Mouse (Mus musculus): ENCODE data around the gene Rtl5. TPM values are rescaled to one million over a fixed set of nuclear protein-coding genes. Genes with fewer than 3 reads are reported as not detected.

Rtl5 gene
- polyA plus RNA-seq, 1 experiment, result 0.15 TPM

DNA sequence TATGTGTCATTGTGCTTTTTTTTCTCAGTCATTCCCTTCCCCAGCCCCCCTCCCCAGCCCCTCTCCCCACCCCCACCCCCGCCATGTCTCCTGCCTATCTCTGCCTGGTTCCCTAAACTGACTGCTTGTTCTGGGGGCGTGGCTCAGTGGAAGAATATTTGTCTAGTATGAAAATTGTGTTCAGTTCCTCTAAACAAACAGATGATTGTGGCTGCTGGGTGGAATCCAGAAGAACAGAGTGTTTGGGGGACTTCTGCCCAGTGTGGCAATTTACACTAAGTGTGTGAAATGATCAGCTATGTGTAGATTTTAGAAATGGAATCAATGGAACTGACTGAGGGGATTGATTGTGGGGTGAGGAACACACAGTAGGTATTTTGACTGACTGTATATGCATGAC lies 37.5 kb downstream of the Rtl5 start:
- TF ChIP-seq FOSL1 (IDR thresholded peaks at IDR 0.05; ENCODE audit: insufficient read depth, low read length, poor library complexity, severe bottlenecking) (no peak), USF1 (IDR thresholded peaks at IDR 0.05; ENCODE audit: low read depth) (no peak), CEBPB (IDR thresholded peaks at IDR 0.05; ENCODE audit: low read depth) (no peak)
- Histone ChIP-seq H3K79me2 (ENCODE audit: control insufficient read depth, insufficient read depth) (no peaks in the 10 kb centered on the region), H3K79me3 (ENCODE audit: low read depth) (no peaks in the 10 kb centered on the region), H3K36me3 (ENCODE audit: control insufficient read depth, insufficient read depth) (no peaks in the 10 kb centered on the region), H3K4me3 (ENCODE audit: insufficient read depth, poor library complexity, severe bottlenecking) (no peak overlapping the region), H3ac (ENCODE audit: control insufficient read depth, insufficient read length, low read depth) (no peak overlapping the region), H3K27me3 (ENCODE audit: control insufficient read depth, insufficient read depth, insufficient read length) (no peaks in the 10 kb centered on the region)

DNA sequence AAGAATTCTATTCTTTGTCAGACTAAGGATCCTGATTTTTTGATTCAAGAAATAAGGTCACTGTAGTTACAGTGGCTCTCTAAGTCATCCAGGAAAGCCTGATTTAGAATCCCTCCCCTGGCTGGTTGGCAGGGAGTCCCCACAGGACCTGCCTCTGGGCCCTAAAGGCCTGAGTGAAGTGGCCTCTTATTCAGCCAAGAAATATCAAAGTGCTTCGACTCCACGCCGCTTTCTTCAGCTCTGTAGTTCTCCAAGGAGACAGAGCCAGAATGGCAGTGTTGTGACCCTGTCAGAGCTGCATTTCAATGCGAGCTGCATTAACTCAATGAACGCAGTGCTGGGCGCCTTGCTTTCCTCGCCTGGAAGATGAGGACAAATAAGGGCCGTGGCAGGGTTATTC lies 38.7 kb downstream of the Rtl5 start:
- Histone ChIP-seq H3K79me3 (ENCODE audit: low read depth) (no peaks in the 10 kb centered on the region), H3ac (ENCODE audit: control insufficient read depth, insufficient read length, low read depth) (no peak overlapping the region), H3K36me3 (ENCODE audit: control insufficient read depth, insufficient read depth) (no peaks in the 10 kb centered on the region), H3K4me3 (ENCODE audit: insufficient read depth, poor library complexity, severe bottlenecking) (no peak overlapping the region), H3K27me3 (ENCODE audit: control insufficient read depth, insufficient read depth, insufficient read length) (no peaks in the 10 kb centered on the region), H3K79me2 (ENCODE audit: control insufficient read depth, insufficient read depth) (no peaks in the 10 kb centered on the region)
- TF ChIP-seq CTCF (IDR thresholded peaks at IDR 0.05; ENCODE audit: control insufficient read depth, insufficient read depth, insufficient read length), result no peak
- TF ChIP-seq MYOD1 (IDR thresholded peaks at IDR 0.05; ENCODE audit: control insufficient read depth, insufficient read length, low read depth), result no peak
- TF ChIP-seq MYOG (IDR thresholded peaks at IDR 0.05; ENCODE audit: control insufficient read depth, extremely low read depth, insufficient read length), result no peak
- TF ChIP-seq FOSL1 (IDR thresholded peaks at IDR 0.05; ENCODE audit: insufficient read depth, low read length, poor library complexity, severe bottlenecking), result no peak
- no peak for TF ChIP-seq MAX (IDR thresholded peaks at IDR 0.05)
- no peak for TF ChIP-seq CEBPB (IDR thresholded peaks at IDR 0.05; ENCODE audit: low read depth)

DNA sequence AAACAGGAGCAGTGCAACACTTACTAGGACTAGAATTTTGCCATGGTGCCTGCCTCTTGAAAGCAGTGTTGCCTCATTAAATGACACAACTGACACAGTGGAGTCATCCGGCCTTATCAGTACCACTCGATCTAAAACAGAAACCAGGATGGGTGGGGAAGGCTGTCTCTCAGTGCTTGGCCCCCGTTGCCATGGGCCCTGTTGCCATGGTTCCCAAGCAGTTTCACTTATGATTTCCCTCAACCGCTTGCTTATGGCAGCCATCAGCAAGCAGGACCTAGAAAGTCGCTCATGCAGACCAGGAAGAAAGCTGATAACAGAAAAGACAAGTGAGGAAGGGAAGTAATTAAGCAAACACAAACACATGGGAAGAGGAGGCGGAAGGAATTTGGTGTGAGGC lies 39.3 kb downstream of the Rtl5 start:
- no peaks in the 10 kb centered on the region for H3K27me3 ChIP-seq (ENCODE audit: control insufficient read depth, insufficient read depth, insufficient read length)
- H3K4me3 ChIP-seq (ENCODE audit: insufficient read depth, poor library complexity, severe bottlenecking), result no peak overlapping the region
- TF ChIP-seq MAX (IDR thresholded peaks at IDR 0.05), result no peak
- TF ChIP-seq MYOG (IDR thresholded peaks at IDR 0.05; ENCODE audit: control insufficient read depth, extremely low read depth, insufficient read length), result no peak
- TF ChIP-seq CTCF (IDR thresholded peaks at IDR 0.05; ENCODE audit: control insufficient read depth, insufficient read depth, insufficient read length), result no peak
- no peak for TF ChIP-seq USF1 (IDR thresholded peaks at IDR 0.05; ENCODE audit: low read depth)
- no peak for TF ChIP-seq CEBPB (IDR thresholded peaks at IDR 0.05; ENCODE audit: low read depth)
- TF ChIP-seq MYOD1 (IDR thresholded peaks at IDR 0.05; ENCODE audit: control insufficient read depth, insufficient read length, low read depth), result no peak
- no peak for TF ChIP-seq FOSL1 (IDR thresholded peaks at IDR 0.05; ENCODE audit: insufficient read depth, low read length, poor library complexity, severe bottlenecking)
- H3K36me3 ChIP-seq (ENCODE audit: control insufficient read depth, insufficient read depth), result no peaks in the 10 kb centered on the region
- no peak overlapping the region for H3ac ChIP-seq (ENCODE audit: control insufficient read depth, insufficient read length, low read depth)
- no peaks in the 10 kb centered on the region for H3K79me3 ChIP-seq (ENCODE audit: low read depth)
- H3K79me2 ChIP-seq (ENCODE audit: control insufficient read depth, insufficient read depth), result no peaks in the 10 kb centered on the region

DNA sequence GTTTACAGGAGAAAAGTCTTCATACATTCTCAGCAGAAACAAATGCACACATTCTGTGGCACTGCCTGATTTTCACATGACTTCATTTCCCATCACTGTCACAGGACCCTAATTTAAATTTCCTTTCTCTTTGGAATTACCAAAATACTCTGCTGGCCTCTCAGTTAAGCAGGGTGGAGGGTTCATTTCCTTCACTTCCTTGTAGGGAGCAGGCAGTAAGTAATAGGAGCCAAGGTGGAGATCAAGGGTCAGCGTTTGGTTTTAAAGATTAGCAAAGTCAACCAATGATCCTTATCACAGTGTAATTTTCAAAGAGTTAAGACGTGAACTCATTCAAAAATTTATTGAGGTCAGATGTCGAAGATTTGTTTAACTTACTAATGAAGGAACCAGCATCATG lies 46.1 kb downstream of the Rtl5 start:
- no peak for TF ChIP-seq CEBPB (IDR thresholded peaks at IDR 0.05; ENCODE audit: low read depth)
- no peak for TF ChIP-seq MYOG (IDR thresholded peaks at IDR 0.05; ENCODE audit: control insufficient read depth, extremely low read depth, insufficient read length)
- no peaks in the 10 kb centered on the region for H3K27me3 ChIP-seq (ENCODE audit: control insufficient read depth, insufficient read depth, insufficient read length)
- H3K79me2 ChIP-seq (ENCODE audit: control insufficient read depth, insufficient read depth), result no peaks in the 10 kb centered on the region

DNA sequence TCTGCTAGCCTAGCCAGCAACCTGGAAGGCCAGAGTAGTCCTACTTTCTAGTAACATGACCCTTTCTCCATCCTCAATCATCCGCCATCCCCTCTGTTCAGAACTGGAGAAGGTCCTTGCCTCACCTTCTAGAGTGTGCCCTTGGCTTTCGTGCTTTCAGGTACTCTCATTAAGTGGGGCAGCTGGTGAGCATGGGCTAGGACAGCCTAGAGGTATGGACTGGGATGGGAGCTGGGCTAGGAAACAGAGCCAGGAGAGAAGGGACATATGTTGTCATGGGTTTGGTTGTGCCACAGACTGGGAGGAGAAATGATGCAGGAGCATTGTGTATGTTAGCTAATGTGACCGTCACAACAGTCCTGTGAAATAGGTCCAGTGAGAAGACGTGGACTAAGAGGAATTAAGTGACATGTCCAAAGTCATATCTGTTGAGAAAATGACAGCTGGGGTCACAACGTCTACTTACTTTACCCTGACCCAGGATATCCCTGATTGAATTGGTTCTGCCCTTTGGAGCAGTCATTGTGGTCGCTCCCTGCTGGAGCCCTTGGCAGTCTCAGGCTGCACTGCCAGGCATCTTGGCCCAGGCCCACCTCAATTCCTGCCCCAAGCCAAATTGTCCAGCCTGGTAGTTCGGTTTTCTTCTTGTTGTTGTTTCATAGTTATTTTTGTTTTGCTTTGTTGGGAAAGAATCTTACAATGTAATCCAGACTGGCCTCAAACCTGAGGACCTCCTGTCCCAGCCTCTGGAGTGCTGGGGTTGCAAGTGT lies 51.4 kb downstream of the Rtl5 start:
- H3K4me3 ChIP-seq (ENCODE audit: insufficient read depth, poor library complexity, severe bottlenecking), result no peak overlapping the region
- H3K79me3 ChIP-seq (ENCODE audit: low read depth), result no peaks in the 10 kb centered on the region
- H3ac ChIP-seq (ENCODE audit: control insufficient read depth, insufficient read length, low read depth), result no peak overlapping the region
- no peaks in the 10 kb centered on the region for H3K27me3 ChIP-seq (ENCODE audit: control insufficient read depth, insufficient read depth, insufficient read length)
- H3K36me3 ChIP-seq (ENCODE audit: control insufficient read depth, insufficient read depth), result no peaks in the 10 kb centered on the region
- no peak for TF ChIP-seq CEBPB (IDR thresholded peaks at IDR 0.05; ENCODE audit: low read depth)
- TF ChIP-seq MYOG (IDR thresholded peaks at IDR 0.05; ENCODE audit: control insufficient read depth, extremely low read depth, insufficient read length), result no peak
- no peak for TF ChIP-seq FOSL1 (IDR thresholded peaks at IDR 0.05; ENCODE audit: insufficient read depth, low read length, poor library complexity, severe bottlenecking)
- no peak for TF ChIP-seq MYOD1 (IDR thresholded peaks at IDR 0.05; ENCODE audit: control insufficient read depth, insufficient read length, low read depth)
- no peak for TF ChIP-seq USF1 (IDR thresholded peaks at IDR 0.05; ENCODE audit: low read depth)
- TF ChIP-seq CTCF (IDR thresholded peaks at IDR 0.05; ENCODE audit: control insufficient read depth, insufficient read depth, insufficient read length), result no peak
- no peaks in the 10 kb centered on the region for H3K79me2 ChIP-seq (ENCODE audit: control insufficient read depth, insufficient read depth)

More for the DNA sequence above, 46.1 kb downstream of the Rtl5 start:
- no peaks in the 10 kb centered on the region for H3K79me3 ChIP-seq (ENCODE audit: low read depth)
- H3K4me3 ChIP-seq (ENCODE audit: insufficient read depth, poor library complexity, severe bottlenecking), result no peak overlapping the region
- H3ac ChIP-seq (ENCODE audit: control insufficient read depth, insufficient read length, low read depth), result no peak overlapping the region
- no peaks in the 10 kb centered on the region for H3K36me3 ChIP-seq (ENCODE audit: control insufficient read depth, insufficient read depth)

DNA sequence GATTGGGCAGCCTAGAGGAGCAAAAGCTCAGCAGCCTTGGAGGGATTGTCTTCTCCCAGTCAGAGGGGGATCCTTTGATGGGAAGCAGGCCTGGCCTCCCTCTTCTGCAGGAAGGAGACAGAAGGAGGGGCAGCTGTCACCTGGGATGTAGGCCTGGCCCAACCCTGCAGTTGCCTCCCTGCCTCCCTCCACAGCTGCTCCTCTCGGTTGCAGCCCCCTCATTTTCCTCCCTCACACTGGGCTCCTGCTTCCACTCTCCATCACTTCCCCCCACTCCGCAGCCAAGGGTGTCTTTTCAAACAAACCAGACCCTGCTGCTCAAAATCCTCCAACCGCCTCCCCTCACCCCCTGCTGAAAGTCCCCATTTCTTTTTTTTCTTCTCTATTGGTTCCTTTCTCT lies 52.2 kb downstream of the Rtl5 start:
- H3K27me3 ChIP-seq (ENCODE audit: control insufficient read depth, insufficient read depth, insufficient read length), result no peaks in the 10 kb centered on the region
- H3K36me3 ChIP-seq (ENCODE audit: control insufficient read depth, insufficient read depth), result no peaks in the 10 kb centered on the region
- no peaks in the 10 kb centered on the region for H3K79me2 ChIP-seq (ENCODE audit: control insufficient read depth, insufficient read depth)
- H3ac ChIP-seq (ENCODE audit: control insufficient read depth, insufficient read length, low read depth), result no peak overlapping the region
- H3K4me3 ChIP-seq (ENCODE audit: insufficient read depth, poor library complexity, severe bottlenecking), result no peak overlapping the region
- TF ChIP-seq CTCF (IDR thresholded peaks at IDR 0.05; ENCODE audit: control insufficient read depth, insufficient read depth, insufficient read length) (no peak), MYOD1 (IDR thresholded peaks at IDR 0.05; ENCODE audit: control insufficient read depth, insufficient read length, low read depth) (no peak), CEBPB (IDR thresholded peaks at IDR 0.05; ENCODE audit: low read depth) (no peak), FOSL1 (IDR thresholded peaks at IDR 0.05; ENCODE audit: insufficient read depth, low read length, poor library complexity, severe bottlenecking) (no peak), USF1 (IDR thresholded peaks at IDR 0.05; ENCODE audit: low read depth) (no peak), MAX (IDR thresholded peaks at IDR 0.05) (no peak), MYOG (IDR thresholded peaks at IDR 0.05; ENCODE audit: control insufficient read depth, extremely low read depth, insufficient read length) (no peak)
- H3K79me3 ChIP-seq (ENCODE audit: low read depth), result no peaks in the 10 kb centered on the region

Measured in C2C12 (cell line).